Mouse (Mus musculus) natural killer cell, adult 2 months (primary cell): ENCODE results near the gene Slc12a4.
"Not testable (repeated sequence)": the region's sequence is repeated elsewhere in the genome, so short reads cannot be mapped to it uniquely, and the experiment has no call there.

ENCODE experiments used
- DNase-seq, 2 experiments: peaks; one replicate each; pipeline ENCODE4 v3.0.0; 2022; ENCODE audit warnings: low spot score in 2 of 2

Slc12a4 gene

GRCm38 (mm10) chr8:105965905-105966341 lies at the start of gene Slc12a4:
Gene Slc12a4 (minus strand): TSS chr8:105966097.
- DNase-seq, result peak; percentile 23 to 54

- DNase-seq, result not testable (repeated sequence)
Observed at GRCm38 (mm10) chr8:106012203-106012602, 46.3 kb upstream of the Slc12a4 start.

- no peak for DNase-seq
Observed at GRCm38 (mm10) chr8:106011643-106011986, 45.7 kb upstream of the Slc12a4 start, which contains the start of gene Ddx28. Gene Ddx28 (minus strand): TSS chr8:106011882.

GRCm38 (mm10) chr8:106010748-106011642 lies 45.1 kb upstream of the Slc12a4 start:
- peak; percentile 80 to 88 for DNase-seq

- not testable (repeated sequence) for DNase-seq
Observed at GRCm38 (mm10) chr8:106007891-106008290, 42.0 kb upstream of the Slc12a4 start.

DNA sequence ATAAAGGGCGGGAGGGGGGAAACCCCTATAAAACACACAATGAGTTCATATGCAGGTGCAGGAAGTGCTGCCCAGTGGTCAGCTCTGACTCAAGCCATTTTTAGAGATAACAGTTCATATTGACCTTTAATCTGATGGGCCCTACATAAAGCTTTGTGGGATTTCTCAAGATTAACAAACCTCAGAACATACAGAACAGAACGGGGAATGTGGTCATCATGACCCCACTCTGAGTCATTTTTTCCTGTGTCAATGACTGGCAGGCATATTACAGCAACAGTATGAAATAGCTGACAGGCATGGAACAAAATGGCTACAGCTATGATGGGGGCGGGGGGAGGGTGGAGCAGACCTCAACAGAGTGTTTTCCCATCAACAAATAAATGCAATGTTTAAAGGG lies 41.2 kb upstream of the Slc12a4 start:
- peak; percentile 58 to 83 for DNase-seq

DNA sequence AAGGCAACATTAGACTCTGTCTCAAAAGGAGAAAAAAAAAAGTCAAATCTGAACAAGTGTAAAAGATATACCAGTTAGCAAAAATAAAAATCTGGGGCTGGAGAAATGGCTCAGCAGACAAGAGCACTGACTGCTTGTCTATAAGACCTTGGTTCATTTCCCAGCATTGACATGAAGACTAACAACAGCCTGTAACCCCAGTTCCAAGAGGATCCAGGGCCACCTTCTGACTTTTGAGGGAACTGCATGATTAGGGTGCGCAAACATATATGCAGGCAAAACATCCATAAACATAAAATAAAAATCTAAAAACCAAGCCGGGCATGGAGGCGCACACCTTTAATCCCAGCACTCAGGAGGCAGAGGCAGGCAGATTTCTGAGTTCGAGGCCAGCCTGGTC lies 40.5 kb upstream of the Slc12a4 start:
- no peak for DNase-seq

GRCm38 (mm10) chr8:106005875-106006274 lies 40.0 kb upstream of the Slc12a4 start, which contains the start of gene Dpep2nb:
Gene Dpep2nb (minus strand): TSS chr8:106005975.
- no peak for DNase-seq

- no peak for DNase-seq
Observed at GRCm38 (mm10) chr8:106004538-106005207, 38.8 kb upstream of the Slc12a4 start.

DNA sequence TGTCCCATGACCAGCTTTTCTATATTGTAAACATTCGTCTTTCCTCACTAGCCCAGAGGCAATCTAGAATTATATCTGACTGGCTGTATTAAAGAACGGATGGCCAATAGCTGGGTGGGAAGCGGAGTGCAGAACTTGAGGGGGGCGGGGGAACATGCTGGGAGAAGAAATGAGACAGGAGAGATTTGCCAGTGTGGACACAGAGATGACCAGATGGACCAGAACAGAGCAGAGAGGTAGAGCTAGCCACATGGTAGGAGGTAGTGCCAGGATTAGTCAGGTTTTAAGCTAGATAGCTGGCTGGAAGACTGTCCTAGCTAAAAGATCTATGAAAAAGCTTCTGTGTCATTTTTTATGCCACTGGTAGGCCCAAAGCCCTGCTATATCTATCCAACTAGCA lies 36.0 kb upstream of the Slc12a4 start:
- no peak for DNase-seq

DNA sequence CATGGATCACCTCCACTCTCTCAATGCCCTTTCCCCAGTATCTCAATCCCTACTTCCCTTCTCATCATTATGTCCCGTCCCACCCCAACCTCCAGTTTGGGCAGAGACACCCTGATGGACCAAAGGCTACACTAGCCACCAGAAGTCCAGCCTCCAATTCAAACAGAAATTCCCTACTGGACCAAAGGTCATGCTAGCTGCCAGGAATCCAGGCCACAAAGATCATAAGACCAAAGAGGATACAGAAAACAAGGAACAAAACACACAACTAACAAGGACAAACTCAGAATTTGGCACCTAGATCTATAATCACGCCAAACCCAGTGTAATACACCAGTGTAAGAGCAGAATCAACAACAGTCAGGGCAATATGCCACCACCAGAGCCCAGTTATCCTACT lies 33.1 kb upstream of the Slc12a4 start:
- DNase-seq, result no peak

DNA sequence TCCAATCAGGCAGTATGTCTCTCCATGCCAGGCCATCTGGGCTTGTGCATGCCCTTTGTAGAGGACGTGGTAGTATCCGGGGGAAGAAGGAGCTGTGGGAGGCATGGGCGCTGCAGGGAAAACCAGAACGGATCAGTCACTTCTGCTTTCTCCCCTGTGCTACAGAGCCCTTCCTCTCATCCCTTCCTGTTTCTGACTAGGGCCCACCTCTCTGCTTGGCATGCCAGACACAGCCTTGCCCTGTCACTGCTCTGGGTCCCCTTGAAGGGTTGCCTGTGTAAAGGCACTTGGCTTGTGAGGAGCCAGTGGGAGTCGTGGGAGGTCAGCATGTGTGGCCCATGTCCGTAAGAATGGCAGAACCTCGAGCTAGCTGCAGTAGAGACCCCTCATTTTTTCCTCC lies 30.5 kb upstream of the Slc12a4 start:
- DNase-seq, result no peak

GRCm38 (mm10) chr8:105993226-105993625 lies 27.3 kb upstream of the Slc12a4 start:
- DNase-seq, result no peak

GRCm38 (mm10) chr8:105992499-105992898 lies 26.6 kb upstream of the Slc12a4 start:
- peak; percentile 78 to 86 for DNase-seq

- DNase-seq, result no peak
Observed at GRCm38 (mm10) chr8:105991546-105991945, 25.6 kb upstream of the Slc12a4 start.

DNA sequence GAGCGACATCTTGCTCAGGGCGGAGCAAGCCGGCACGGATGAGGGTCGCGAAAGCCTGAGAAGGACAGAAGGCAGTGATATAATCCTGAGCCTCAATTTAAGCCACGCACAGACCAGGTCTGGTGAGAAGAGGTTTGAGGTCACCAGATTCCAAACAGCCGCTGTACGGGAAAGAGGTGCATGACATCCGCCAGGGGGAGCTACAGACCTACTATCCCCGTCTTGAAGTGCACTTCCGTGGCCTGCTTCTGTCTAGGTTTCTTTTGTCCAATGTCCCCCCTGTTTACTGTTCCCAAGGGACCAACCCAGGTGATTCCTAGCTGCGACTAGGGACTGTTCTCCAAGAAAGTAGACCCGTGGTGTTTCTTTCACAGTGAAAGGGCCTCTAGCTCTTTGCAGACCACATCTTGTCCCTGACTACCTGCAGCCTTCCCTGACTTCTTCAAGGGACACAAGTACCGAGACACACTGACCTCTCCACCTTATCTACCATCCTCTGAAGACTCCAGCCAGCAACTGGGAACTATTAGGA lies 25.0 kb upstream of the Slc12a4 start, which contains the start of gene Dus2:
Gene Dus2 (plus strand): TSS at position 482 of the 532 bp plus-strand sequence.
- DNase-seq, result peak; percentile 77 to 87

DNA sequence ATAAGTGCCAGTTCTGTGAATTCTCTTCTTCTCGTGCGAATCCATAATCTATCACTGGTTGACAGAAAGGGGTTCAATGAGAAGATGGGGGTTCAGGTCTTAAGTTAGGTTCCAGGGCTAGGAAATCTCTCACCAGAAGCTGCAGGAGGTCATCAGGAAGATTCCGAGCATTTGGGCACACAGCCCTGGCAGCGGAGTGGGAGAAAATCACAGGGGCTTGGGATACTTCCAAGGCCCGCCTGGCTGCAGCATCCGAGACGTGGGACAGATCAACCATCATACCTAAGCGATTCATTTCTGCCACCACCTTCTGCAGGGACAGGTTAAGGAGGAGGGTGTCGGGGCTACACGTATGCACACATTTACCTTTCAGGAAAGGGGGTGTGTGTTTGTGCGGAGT lies 22.6 kb upstream of the Slc12a4 start:
- no peak for DNase-seq

- not testable (repeated sequence) for DNase-seq
Observed at GRCm38 (mm10) chr8:105983406-105983805, 17.5 kb upstream of the Slc12a4 start.

DNA sequence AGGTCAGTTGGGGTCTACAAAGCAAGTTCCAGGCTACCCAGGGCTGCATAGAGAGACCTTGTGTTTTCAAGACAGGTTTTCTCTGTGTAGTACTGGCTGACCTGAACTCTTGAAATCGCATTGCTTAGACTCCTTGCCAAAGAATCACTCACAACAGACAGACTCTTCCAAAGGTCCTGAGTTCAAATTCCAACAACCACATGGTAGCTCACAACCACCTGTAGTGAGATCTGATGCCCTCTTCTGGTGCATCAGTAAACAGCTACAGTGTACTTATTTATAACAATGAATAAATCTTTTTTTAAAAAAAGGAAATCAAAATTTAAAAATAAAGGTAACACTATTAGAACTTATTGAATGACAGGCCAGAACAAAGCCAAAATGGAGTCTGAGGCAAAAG lies 15.2 kb upstream of the Slc12a4 start:
- DNase-seq, result no peak

GRCm38 (mm10) chr8:105979325-105979724 lies 13.4 kb upstream of the Slc12a4 start, which contains the start of gene Dpep3:
Gene Dpep3 (minus strand): TSS chr8:105979429.
- DNase-seq, result no peak

- DNase-seq, result no peak
Observed at GRCm38 (mm10) chr8:105975363-105975762, 9.5 kb upstream of the Slc12a4 start.

DNA sequence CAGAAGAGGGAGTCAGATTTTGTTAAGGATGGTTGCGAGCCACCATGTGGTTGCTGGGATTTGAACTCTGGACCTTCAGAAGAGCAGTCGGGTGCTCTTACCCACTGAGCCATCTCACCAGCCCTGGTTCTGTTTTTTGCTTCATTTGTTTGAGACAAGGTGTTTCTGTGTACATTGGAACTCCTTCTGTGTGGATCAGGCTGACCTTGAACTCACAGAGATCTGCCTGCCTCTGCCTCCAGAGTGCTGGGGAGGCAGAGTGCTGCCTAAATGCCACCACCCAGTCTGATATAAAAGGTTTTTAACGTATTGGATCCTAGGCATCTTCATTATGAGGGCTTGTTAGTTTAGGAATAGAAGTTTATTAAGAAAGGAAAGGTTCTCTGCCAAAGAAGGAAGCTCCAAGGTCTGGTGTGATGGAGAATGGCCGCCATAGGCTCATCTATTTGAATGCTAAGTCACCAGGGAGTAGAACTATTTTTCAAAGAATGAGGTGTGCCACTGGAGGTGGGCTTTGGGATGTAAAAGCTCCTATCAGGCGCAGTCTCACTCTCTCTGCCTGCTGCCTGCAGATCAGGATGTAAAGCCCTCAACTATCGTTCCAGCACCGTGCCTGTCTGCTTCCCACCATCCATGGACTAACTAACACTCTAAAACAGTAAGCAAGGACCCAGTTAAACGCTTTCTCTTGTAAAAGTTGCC lies 5.3 kb upstream of the Slc12a4 start:
- no peak for DNase-seq
